Mouse (Mus musculus) left cerebral cortex, postnatal 25 days (tissue): ENCODE measurements around the gene Kcnd2. TPM values are rescaled to one million over a fixed set of nuclear protein-coding genes. Genes with fewer than 3 reads are reported as not detected.

Experiments used
- DNase-seq, 2 experiments: peaks; one replicate each; pipeline ENCODE4 v3.0.0; 2022; ENCODE audit warnings: low spot score in 2 of 2, mixed read lengths in 1 of 2
- intact Hi-C: fragments of 180-260 bp; cut with DNase I; formaldehyde crosslinking; loops from one replicate; pipeline ENCODE4 v1.15.1; 2025
- total RNA-seq, 2 experiments: library from RNA; stranded (reverse); gene quantifications; 2 replicates each; pipeline ENCODE4 v1.2.3; 2021

Kcnd2 gene
- total RNA-seq, 2 experiments from 2014 or later, result 72.2 to 78.3 TPM

DNA sequence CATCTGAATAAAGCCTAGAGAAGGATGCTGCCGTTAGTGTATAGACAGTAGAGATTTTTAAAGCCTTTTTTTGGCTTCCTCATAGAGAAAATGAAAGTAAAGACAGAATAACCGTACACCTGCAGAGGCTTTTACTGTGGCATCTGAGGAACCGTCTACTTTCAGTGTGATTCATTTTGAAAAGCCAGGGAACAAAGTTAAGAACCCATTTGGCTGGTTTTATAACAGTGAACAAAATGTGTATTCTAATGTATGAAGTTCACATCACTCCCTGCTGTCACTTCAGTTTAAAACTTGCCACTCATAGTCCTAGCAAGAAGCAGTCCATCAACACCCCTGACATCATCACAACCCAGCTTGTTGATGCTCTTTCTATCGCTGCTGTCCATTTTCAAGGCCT, 414.7 kb downstream of the Kcnd2 start:
- intact Hi-C loops, result no loop called here
- no peak for DNase-seq

DNA sequence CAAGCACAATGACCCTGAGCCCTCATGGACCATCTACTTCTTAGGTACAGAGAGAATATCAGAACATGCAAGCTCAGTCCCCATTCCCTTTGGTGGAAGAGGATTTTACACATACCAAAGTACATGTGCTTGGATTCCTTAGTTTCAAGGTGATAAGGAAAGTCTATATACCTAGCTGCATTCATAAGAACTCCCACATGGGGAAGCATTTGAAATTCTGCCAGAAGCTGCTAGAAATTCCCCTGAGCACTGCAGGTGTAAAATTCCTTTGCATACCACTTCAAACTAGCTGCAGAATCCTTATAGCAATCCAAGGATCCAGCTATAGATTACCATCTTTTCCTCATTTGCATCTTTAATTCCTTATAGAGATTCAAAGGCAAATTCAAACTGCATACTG, 440.4 kb downstream of the Kcnd2 start:
- intact Hi-C loops, result no loop called here

GRCm38 (mm10) chr6:21664135-21664534, 448.8 kb downstream of the Kcnd2 start:
- intact Hi-C loops, result no loop called here
- no peak for DNase-seq

More for the DNA sequence above, 440.4 kb downstream of the Kcnd2 start:
- peak in 1 of 2 experiments; percentile 24 for DNase-seq

- DNase-seq, result no peak
- intact Hi-C loops, result no loop called here
Measured at GRCm38 (mm10) chr6:21664638-21665037, 449.3 kb downstream of the Kcnd2 start.

DNA sequence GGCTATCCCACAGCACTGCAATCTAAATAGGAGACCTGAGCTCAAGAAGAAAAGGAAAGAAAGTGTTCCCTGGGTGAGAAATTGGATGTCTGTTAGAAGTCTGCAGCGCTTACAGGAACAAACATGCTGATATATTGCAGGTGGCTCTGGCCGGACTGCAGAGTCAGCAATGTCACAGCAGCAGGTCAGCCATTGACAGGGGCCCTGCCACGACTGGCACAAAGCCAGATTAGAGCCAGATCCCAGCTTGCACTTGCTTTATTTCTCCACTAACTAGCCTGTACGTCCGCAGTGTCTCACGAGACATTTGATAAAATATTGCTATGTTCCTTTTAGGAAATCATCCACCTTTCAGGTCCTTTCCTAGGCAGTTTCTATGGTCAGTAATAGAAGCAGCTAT, 468.9 kb downstream of the Kcnd2 start:
- intact Hi-C loops, result no loop called here
- DNase-seq, result no peak

DNA sequence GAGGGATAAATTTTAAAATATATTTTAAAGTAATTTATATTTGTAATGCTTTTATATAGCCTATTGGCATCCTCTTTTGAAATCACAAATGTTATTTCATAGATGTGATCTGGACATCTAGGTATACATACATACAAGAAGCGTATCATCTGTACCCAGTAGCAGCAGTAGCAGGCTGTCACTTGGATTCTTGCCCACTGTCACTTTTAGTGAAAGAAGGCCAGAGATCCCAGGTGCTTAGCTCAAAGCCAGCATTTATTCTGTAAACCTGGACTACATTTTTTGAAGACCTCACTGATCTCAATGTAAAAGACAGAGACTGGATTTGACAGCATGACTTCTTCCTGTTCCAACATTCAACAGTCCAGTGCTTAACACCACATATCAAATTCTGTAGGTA, 471.1 kb downstream of the Kcnd2 start:
- DNase-seq, result no peak
- intact Hi-C loops, result no loop called here

DNA sequence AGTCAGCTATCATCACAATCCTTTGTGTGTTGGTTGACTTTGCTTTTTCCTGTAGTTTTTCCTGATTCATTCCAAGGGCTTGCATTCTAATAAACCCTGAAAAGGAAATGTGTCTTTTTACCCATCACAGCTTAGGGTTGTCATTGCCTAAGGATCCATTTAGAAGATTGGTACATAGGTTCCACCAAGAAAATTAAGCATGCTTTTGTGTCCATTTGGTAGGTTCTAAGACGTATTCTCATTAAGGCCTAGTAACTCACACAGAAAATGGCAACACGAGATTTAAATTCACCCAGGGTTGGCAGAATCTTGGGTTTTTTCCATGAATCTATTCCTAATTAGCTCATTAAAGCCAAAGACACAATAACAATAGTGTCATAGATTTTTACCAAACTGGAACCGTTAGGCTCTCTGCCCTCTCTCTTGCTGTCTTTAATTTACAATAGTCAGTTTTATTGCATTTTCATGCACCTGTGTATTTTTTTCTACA, 477.6 kb downstream of the Kcnd2 start:
- intact Hi-C loops, result no loop called here
- DNase-seq, result no peak

GRCm38 (mm10) chr6:21697641-21698040, 482.3 kb downstream of the Kcnd2 start:
- no peak for DNase-seq
- intact Hi-C loops, result no loop called here

DNA sequence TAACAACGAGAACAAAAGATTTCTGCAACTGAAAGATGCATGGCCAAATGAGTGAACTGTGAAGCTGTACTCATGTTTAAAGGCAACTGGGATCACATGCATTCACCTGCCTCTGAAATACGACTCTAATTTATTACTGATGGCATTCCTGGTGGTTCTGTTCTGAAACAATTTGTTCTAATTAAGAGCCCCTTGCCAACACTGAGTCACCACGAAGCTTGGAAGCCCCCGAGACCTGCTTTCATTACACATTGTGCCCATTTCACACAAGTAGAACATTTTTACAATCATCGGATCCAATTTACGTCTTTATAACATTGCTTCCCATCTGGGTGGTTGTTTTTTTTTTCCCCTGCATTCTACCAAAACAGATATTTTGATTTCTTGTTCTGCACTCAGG, 485.8 kb downstream of the Kcnd2 start:
- intact Hi-C loops, result no loop called here
- DNase-seq, result no peak

- DNase-seq, result peak; percentile 18 to 59
- intact Hi-C loops, result loop anchor here (5.0 kb wide), 1 partner anchor 492 kb away; the partner anchor contains the start of gene Kcnd2
Measured at GRCm38 (mm10) chr6:21709228-21709627, 493.9 kb downstream of the Kcnd2 start.

- no peak for DNase-seq
- intact Hi-C loops, result no loop called here
Measured at GRCm38 (mm10) chr6:21719121-21719520, 503.8 kb downstream of the Kcnd2 start.

DNA sequence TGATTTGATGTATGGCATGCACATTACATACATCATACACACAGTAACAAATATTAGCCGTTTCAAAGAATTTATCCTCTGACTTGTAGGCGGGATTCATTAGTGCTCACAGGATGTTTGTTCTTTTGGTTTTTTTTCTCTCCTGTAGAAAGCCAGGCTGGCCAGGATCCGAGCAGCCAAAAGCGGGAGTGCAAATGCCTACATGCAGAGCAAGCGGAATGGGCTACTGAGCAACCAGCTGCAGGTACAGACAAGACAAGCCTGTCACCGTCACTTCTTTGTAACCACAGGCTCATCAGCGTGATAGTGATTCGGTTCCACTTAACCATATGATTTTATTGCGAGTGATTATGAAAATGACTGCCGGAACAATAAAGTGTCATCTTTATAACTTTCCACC, 506.9 kb downstream of the Kcnd2 start:
- DNase-seq, result no peak
- intact Hi-C loops, result no loop called here

DNA sequence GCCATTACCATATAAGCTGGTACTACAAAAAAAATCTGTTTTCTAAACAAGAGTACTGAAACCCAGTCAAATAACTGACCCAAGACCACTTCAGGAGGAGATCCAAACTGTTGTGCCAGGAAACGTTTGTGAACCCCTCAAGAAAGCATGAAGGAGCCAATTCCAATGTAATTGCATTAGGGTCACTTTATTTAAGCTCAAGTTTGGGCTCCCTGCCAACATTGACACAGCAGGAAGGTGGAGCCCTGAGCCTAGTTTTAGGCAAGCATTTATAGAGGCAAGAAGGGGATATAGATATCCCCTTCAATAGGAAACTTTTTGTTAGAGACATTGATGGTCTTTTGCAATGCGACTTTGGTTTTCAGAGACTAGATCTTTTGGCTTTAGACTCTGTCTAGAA, 525.3 kb downstream of the Kcnd2 start:
- intact Hi-C loops, result no loop called here
- no peak for DNase-seq

DNA sequence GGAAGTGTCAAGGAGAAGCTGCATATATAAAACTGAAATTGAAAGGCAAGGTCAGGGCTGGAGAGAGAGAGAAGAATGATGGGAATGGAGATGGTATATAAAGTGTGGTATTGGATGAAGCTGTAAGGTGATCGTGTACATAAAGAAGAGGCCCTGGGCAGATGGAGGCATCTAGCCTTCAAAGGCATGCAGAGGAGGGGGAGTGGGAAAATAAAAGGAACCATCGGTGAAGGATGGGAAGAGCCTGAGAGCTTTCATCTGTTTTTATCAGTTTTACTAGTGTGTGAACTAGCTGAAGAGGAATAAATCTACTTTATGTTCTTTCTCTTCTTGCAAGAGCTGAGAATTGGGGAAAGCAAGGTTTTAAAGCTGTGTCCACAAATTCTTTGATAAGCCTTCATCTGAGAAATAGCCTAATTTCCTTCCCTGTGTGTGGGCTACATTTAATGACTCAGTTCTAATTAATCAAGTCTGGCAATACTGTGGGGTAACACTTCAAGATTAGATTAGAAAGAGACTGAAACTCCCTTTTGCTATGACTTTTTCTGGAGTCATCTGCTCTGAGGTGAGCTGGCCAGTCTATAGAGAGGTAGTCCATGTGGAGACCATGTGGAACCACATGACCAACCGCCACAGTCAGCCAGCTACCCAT, 529.4 kb downstream of the Kcnd2 start:
- intact Hi-C loops, result no loop called here
- no peak for DNase-seq

DNA sequence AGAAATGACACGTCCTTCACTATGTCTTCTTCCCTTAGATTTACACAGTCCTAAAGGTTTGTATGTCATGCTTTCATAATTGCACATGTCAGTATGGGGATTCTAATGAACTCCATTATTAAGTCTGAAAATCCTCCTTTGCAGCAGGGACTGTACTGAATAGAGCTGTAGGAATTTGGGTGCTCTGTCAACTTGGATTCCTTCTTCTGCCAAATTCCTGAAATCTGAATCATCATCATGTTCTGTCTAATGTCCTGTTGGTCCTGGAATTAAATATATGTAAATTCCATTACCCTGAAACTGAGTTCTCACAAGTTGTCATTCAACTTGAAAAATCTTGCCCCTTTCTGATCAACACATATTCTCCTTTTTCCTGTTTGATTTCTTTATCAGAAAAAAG, 532.2 kb downstream of the Kcnd2 start:
- no peak for DNase-seq
- intact Hi-C loops, result no loop called here

- intact Hi-C loops, result no loop called here
- peak; percentile 11 to 25 for DNase-seq
Measured at GRCm38 (mm10) chr6:21767787-21768221, 552.5 kb downstream of the Kcnd2 start.

- no peak for DNase-seq
- intact Hi-C loops, result no loop called here
Measured at GRCm38 (mm10) chr6:21768745-21769446, 553.6 kb downstream of the Kcnd2 start.

DNA sequence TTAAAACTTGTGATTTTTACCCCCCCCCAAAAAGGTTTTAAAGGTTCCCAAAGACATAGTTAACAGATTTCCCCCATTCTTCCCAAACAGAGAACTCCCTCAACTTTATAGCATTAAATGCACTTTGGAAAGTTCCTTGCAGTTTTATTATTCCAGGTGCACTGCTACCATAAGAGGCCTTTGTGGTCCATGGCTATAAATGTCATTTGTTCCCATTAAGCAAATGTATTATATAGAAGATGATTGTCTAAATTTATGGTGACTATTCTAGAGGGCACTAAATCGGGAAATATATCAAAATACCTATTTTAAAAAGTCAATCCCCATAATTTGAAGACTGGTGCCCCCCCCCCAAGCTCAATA, 554.1 kb downstream of the Kcnd2 start:
- intact Hi-C loops, result no loop called here
- no peak for DNase-seq

GRCm38 (mm10) chr6:21774213-21774916, 559.1 kb downstream of the Kcnd2 start:
- intact Hi-C loops, result no loop called here
- DNase-seq, result peak in 1 of 2 experiments; percentile 21
